Mouse (Mus musculus) layer of hippocampus, adult 6 months (tissue): Measurements from ENCODE around the gene Slc25a48. TPM values are rescaled to one million over a fixed set of nuclear protein-coding genes. Genes with fewer than 3 reads are reported as not detected.

Source experiments
- long read RNA-seq, 2 experiments: library from polyadenylated mRNA; unstranded; transcript quantifications; one replicate each; pipeline ENCODE4 v2.0.0; 2019 to 2020
- polyA plus RNA-seq: library from polyadenylated mRNA; unstranded; fragments of <200 nt; fragmentation: Nextera tagmentation; gene quantifications from 2 replicates; pipeline ENCODE4 v1.2.3, GENCODE M21; 2021

Slc25a48 gene
- 0.05 and 0.11 TPM in 2 replicates for polyA plus RNA-seq
- long read RNA-seq, experiment 1: 0 reads
- long read RNA-seq, experiment 2, partial matches to known transcripts: 0 of 1 reads
- long read RNA-seq, experiment 2, other reads (novel, unspliced or antisense): 1 of 1 reads

GRCm38 (mm10) chr13:56438211-56439075, at the start of gene Slc25a48:
Gene Slc25a48, plus strand, starts transcription at chr13:56438355.

GRCm38 (mm10) chr13:56426365-56426764, 11.8 kb upstream of the Slc25a48 start, which contains the start of gene Gm3045:
Gene Gm3045, plus strand, starts transcription at chr13:56426594.

GRCm38 (mm10) chr13:56482146-56482545, 44.0 kb downstream of the Slc25a48 start, which contains the start of gene Il9:
Gene Il9, minus strand, starts transcription at chr13:56482246.

GRCm38 (mm10) chr13:56522081-56522820, 84.1 kb downstream of the Slc25a48 start, which contains the start of gene Fbxl21:
Gene Fbxl21, plus strand, starts transcription at chr13:56522472.

Other genes with a start within 250 kb of the Slc25a48 start
- gene Neurog1, start 186.2 kb upstream of the Slc25a48 start, polyA plus RNA-seq: 0.14 and 0.26 TPM in 2 replicates
- gene Cxcl14, start 141.8 kb upstream of the Slc25a48 start, polyA plus RNA-seq: 39.9 and 43.9 TPM in 2 replicates
- gene Gm3045, start 11.8 kb upstream of the Slc25a48 start, polyA plus RNA-seq: not detected in 2 replicates
- gene Il9, start 43.9 kb downstream of the Slc25a48 start, polyA plus RNA-seq: not detected in 2 replicates
- 4.7 and 5.1 TPM in 2 replicates for gene Fbxl21, start 84.1 kb downstream of the Slc25a48 start, polyA plus RNA-seq
- gene Lect2, start 110.1 kb downstream of the Slc25a48 start, polyA plus RNA-seq: not detected in 2 replicates
- 1.6 and 2.0 TPM in 2 replicates for gene Tgfbi, start 171.2 kb downstream of the Slc25a48 start, polyA plus RNA-seq